Comparison of ENCODE assay signal across 9 mouse cellular contexts in genomic region chr11:97812491-97812921, GRCm38 (mm10). TPM values are rescaled to one million over a fixed set of nuclear protein-coding genes. Genes with fewer than 3 reads are reported as not detected.
DNase-seq lines count a peak whose midpoint lies in the region; ATAC-seq lines count a peak whose summit lies in the region.
"Had no signal": no experiment of that assay in that cellular context is flagged by ENCODE, and none has a peak within 500 bp of the region (broad histone marks: within the 10 kb centered on the region; RNA-seq: fewer than 3 reads in every experiment).

No protein-coding gene starts in this region.

- peak overlapping the region; percentile 1; the same call in 1 of the 2 replicates for H3K4me3 ChIP-seq in hindbrain, embryonic 16.5 days (ENCODE audit: low read length)
- H3K4me3 ChIP-seq in neural tube, embryonic 12.5 days, result no peak overlapping the region

- H3K27me3 ChIP-seq in hindbrain, embryonic 16.5 days (replicated peaks; ENCODE audit: control insufficient read depth, insufficient read depth, low read length), result no peaks in the 10 kb centered on the region
- no peaks in the 10 kb centered on the region for H3K27me3 ChIP-seq in neural tube, embryonic 12.5 days (replicated peaks)
- H3K27me3 ChIP-seq: Patski had no signal

- peak; percentile 54 to 56 for DNase-seq in layer of hippocampus, adult 18-20 months (ENCODE audit: low spot score in 2 of 2)
- no peak for DNase-seq in layer of hippocampus, postnatal 36 days
- peak; percentile 77 for DNase-seq in embryo, embryonic 11 days
- no peak for DNase-seq in adrenal gland, postnatal 4 days (ENCODE audit: low spot score in 2 of 2)
- no peak for DNase-seq in layer of hippocampus, adult 11-12 months (ENCODE audit: low spot score)
- DNase-seq in adrenal gland, postnatal 25 days, result no peak

- H3K4me2 ChIP-seq in hindbrain, embryonic 16.5 days (ENCODE audit: low read length), result peak overlapping the region; percentile 49
- peak overlapping the region; percentile 46 for H3K4me2 ChIP-seq in neural tube, embryonic 12.5 days (replicated peaks)

- WGBS in hindbrain, embryonic 16.5 days, result 13% methylated on average over 3 of the region's 3 CpGs
- WGBS in neural tube, embryonic 12.5 days, result 32% methylated on average over 3 of the region's 3 CpGs

- H3K9ac ChIP-seq in hindbrain, embryonic 16.5 days (ENCODE audit: low read depth, low read length), result peak overlapping the region; percentile 54
- peak overlapping the region; percentile 36 for H3K9ac ChIP-seq in neural tube, embryonic 12.5 days

- ATAC-seq in hindbrain, embryonic 16.5 days, result peak; percentile 89
- peak; percentile 85 for ATAC-seq in neural tube, embryonic 12.5 days (ENCODE audit: low FRiP score, low read depth)
- ATAC-seq: Patski had no signal

- peaks cover 19% of the 10 kb centered on the region for H3K36me3 ChIP-seq in hindbrain, embryonic 16.5 days (ENCODE audit: control insufficient read depth, insufficient read depth, low read length)
- H3K36me3 ChIP-seq in neural tube, embryonic 12.5 days, result peaks cover 47% of the 10 kb centered on the region

- H3K9me3 ChIP-seq in hindbrain, embryonic 16.5 days (ENCODE audit: control insufficient read depth, low read length), result no peaks in the 10 kb centered on the region
- H3K9me3 ChIP-seq in neural tube, embryonic 12.5 days, result no peaks in the 10 kb centered on the region

- H3K27ac ChIP-seq in hindbrain, embryonic 16.5 days (ENCODE audit: low read depth, low read length), result peak overlapping the region; percentile 86
- peak overlapping the region; percentile 61 for H3K27ac ChIP-seq in neural tube, embryonic 12.5 days

- peaks cover 62% of the 10 kb centered on the region for H3K4me1 ChIP-seq in hindbrain, embryonic 16.5 days (ENCODE audit: control insufficient read depth, insufficient read depth, low read depth, low read length)
- peaks cover 53% of the 10 kb centered on the region for H3K4me1 ChIP-seq in neural tube, embryonic 12.5 days

RNA-seq across cellular contexts. Expression of gene Lasp1, which starts 13.7 kb away (rescaled TPM):
- 100 to 1,000 TPM; 107 to 110 TPM for total RNA-seq in layer of hippocampus, adult 18-20 months (2021)
- total RNA-seq in layer of hippocampus, postnatal 36 days (2021), result 10 to 100 TPM; 98.0 to 98.2 TPM
- polyA plus RNA-seq in hindbrain, embryonic 16.5 days (2015; fragmentation: Nextera tagmentation; extraction: Ambion mirVana), result 176 and 191 TPM in 2 replicates
- polyA plus RNA-seq in neural tube, embryonic 12.5 days (2016; fragmentation: Nextera tagmentation; extraction: Ambion mirVana), result 103 and 105 TPM in 2 replicates
- total RNA-seq in adrenal gland, postnatal 4 days (2021), result 100 to 1,000 TPM; 184 to 192 TPM
- 103 and 142 TPM in 2 replicates for total RNA-seq in adrenal gland, postnatal 25 days (2021)

RNA-seq across cellular contexts. Expression of gene B230217C12Rik, which starts 28.1 kb away (rescaled TPM):
- total RNA-seq in layer of hippocampus, adult 18-20 months (2021), result 10 to 100 TPM; 70.8 to 71.5 TPM
- 10 to 100 TPM; 67.5 to 68.4 TPM for total RNA-seq in layer of hippocampus, postnatal 36 days (2021)
- 38.2 and 40.7 TPM in 2 replicates for polyA plus RNA-seq in hindbrain, embryonic 16.5 days (2015; fragmentation: Nextera tagmentation; extraction: Ambion mirVana)
- 12.9 and 15.8 TPM in 2 replicates for polyA plus RNA-seq in neural tube, embryonic 12.5 days (2016; fragmentation: Nextera tagmentation; extraction: Ambion mirVana)
- 1 to 10 TPM; 6.6 to 6.7 TPM for total RNA-seq in adrenal gland, postnatal 4 days (2021)
- total RNA-seq in adrenal gland, postnatal 25 days (2021), result 5.1 and 5.5 TPM in 2 replicates

RNA-seq across cellular contexts. Expression of gene Rpl23, which starts 30.3 kb away (rescaled TPM):
- total RNA-seq in layer of hippocampus, adult 18-20 months (2021), result 100 to 1,000 TPM; 367 to 379 TPM
- 100 to 1,000 TPM; 355 TPM for total RNA-seq in layer of hippocampus, postnatal 36 days (2021)
- polyA plus RNA-seq in hindbrain, embryonic 16.5 days (2015; fragmentation: Nextera tagmentation; extraction: Ambion mirVana), result 252 and 268 TPM in 2 replicates
- polyA plus RNA-seq in neural tube, embryonic 12.5 days (2016; fragmentation: Nextera tagmentation; extraction: Ambion mirVana), result 369 and 383 TPM in 2 replicates
- 1,000 to 10,000 TPM; 1,280 to 1,304 TPM for total RNA-seq in adrenal gland, postnatal 4 days (2021)
- 741 and 851 TPM in 2 replicates for total RNA-seq in adrenal gland, postnatal 25 days (2021)

RNA-seq across cellular contexts. Expression of gene 1700001P01Rik, which starts 36.8 kb away (rescaled TPM):
- total RNA-seq in layer of hippocampus, adult 18-20 months (2021), result 1 to 10 TPM; 1.1 to 1.2 TPM
- total RNA-seq in layer of hippocampus, postnatal 36 days (2021), result 1 to 10 TPM in 1 of 2 experiments, under 1 TPM in 1; 0.60 to 1.3 TPM
- polyA plus RNA-seq in hindbrain, embryonic 16.5 days (2015; fragmentation: Nextera tagmentation; extraction: Ambion mirVana), result 0.44 and 0.91 TPM in 2 replicates
- polyA plus RNA-seq in neural tube, embryonic 12.5 days (2016; fragmentation: Nextera tagmentation; extraction: Ambion mirVana), result 0.56 and 0.70 TPM in 2 replicates
- total RNA-seq in adrenal gland, postnatal 4 days (2021), result under 1 TPM in 1 of 2 experiments, not detected in 1; 0.87 TPM
- not detected in 2 replicates for total RNA-seq in adrenal gland, postnatal 25 days (2021)

RNA-seq across cellular contexts. Expression of gene Cwc25, which starts 46.1 kb away (rescaled TPM):
- total RNA-seq in layer of hippocampus, adult 18-20 months (2021), result 10 to 100 TPM; 18.6 to 23.2 TPM
- 10 to 100 TPM; 19.5 to 19.8 TPM for total RNA-seq in layer of hippocampus, postnatal 36 days (2021)
- 14.1 and 16.2 TPM in 2 replicates for polyA plus RNA-seq in hindbrain, embryonic 16.5 days (2015; fragmentation: Nextera tagmentation; extraction: Ambion mirVana)
- polyA plus RNA-seq in neural tube, embryonic 12.5 days (2016; fragmentation: Nextera tagmentation; extraction: Ambion mirVana), result 21.1 and 23.4 TPM in 2 replicates
- 10 to 100 TPM; 23.0 to 24.5 TPM for total RNA-seq in adrenal gland, postnatal 4 days (2021)
- 19.5 and 22.6 TPM in 2 replicates for total RNA-seq in adrenal gland, postnatal 25 days (2021)

Comparison
In these comparisons a context has a peak if more than half of its experiments do, and no peak if none do; other contexts are left out.
1. DNase-seq: peak in layer of hippocampus, adult 18-20 months (2 of 2) and embryo, embryonic 11 days (single experiment); none in layer of hippocampus, postnatal 36 days (0 of 2), adrenal gland, postnatal 4 days (0 of 2), layer of hippocampus, adult 11-12 months (single experiment) and adrenal gland, postnatal 25 days (single experiment).
2. RNA of gene B230217C12Rik, which starts 28.1 kb away (total RNA-seq): 70.8 to 71.5 TPM in layer of hippocampus, adult 18-20 months and 67.5 to 68.4 TPM in layer of hippocampus, postnatal 36 days; 6.6 to 6.7 TPM in adrenal gland, postnatal 4 days and 5.1 to 5.5 TPM in adrenal gland, postnatal 25 days; every median in the first group is over 4 times any median in the second.